Mouse (Mus musculus) spleen, adult 2 months (tissue): Measurements from ENCODE around the gene Il10rb. TPM values are rescaled to one million over a fixed set of nuclear protein-coding genes. Genes with fewer than 3 reads are reported as not detected.

ENCODE experiments used
- DNase-seq, 2 experiments: peaks; one replicate each; pipeline versions ENCODE4 v3.0.0 to v3.0.0-alpha.2; 2012 to 2021; ENCODE audit warnings: low spot score in 2 of 2, low read depth in 1 of 2
- H3K27ac ChIP-seq: fragments of 200-500 bp; 2 replicates; pipeline ENCODE4 v1.5.1; 2012; ENCODE audit warnings: low read length, inconsistent platforms; ENCODE audit not compliant: insufficient read depth
- H3K27me3 ChIP-seq: fragments of 200-500 bp; 2 replicates; pipeline ENCODE4 v1.6.1; 2012; ENCODE audit warnings: mild to moderate bottlenecking, moderate library complexity, low read length, inconsistent platforms; ENCODE audit not compliant: control insufficient read depth, insufficient read depth
- H3K36me3 ChIP-seq: fragments of 200-500 bp; 2 replicates; pipeline ENCODE4 v1.6.1; 2012; ENCODE audit warnings: mild to moderate bottlenecking, low read length, inconsistent platforms; ENCODE audit not compliant: control insufficient read depth, insufficient read depth
- H3K4me1 ChIP-seq: fragments of 200-500 bp; 2 replicates; pipeline ENCODE4 v1.6.1; 2011; ENCODE audit warnings: inconsistent platforms; ENCODE audit not compliant: control insufficient read depth, insufficient read depth, insufficient read length
- H3K4me3 ChIP-seq: fragments of 200-500 bp; 2 replicates; pipeline ENCODE4 v1.5.1; 2011; ENCODE audit warnings: mild to moderate bottlenecking, inconsistent platforms; ENCODE audit not compliant: insufficient read depth, insufficient read length; ENCODE audit errors: extremely low read depth
- CTCF ChIP-seq: fragments of 200-500 bp; IDR thresholded peaks from 2 replicates; pipeline ENCODE4 v1.5.1; 2011; ENCODE audit warnings: mild to moderate bottlenecking, inconsistent platforms; ENCODE audit not compliant: insufficient read depth, insufficient read length, insufficient replicate concordance; ENCODE audit errors: extremely low read depth
- POLR2A ChIP-seq: fragments of 200-500 bp; IDR thresholded peaks from 2 replicates; pipeline ENCODE4 v1.6.1; 2011; ENCODE audit warnings: low read depth, low read length, inconsistent platforms
- WGBS: fragments of 180-500 bp; shearing (Covaris S2); methylation state at CpG from one replicate; pipeline ENCODE4 v1.1.7; 2018; 5-methylcytosine and 5-hydroxymethylcytosine counted together
- polyA plus RNA-seq: library from polyadenylated mRNA; depleted of rRNA; stranded (reverse); fragments of >200 nt; gene quantifications from 2 replicates; pipeline ENCODE4 v1.2.3, GENCODE M21; 2012

Il10rb gene
- polyA plus RNA-seq, 1 experiment = 43.8 TPM

- no peak overlapping the region for H3K4me3 ChIP-seq
- H3K36me3 ChIP-seq = peaks cover 44% of the 10 kb centered on the region
- H3K27ac ChIP-seq = no peak overlapping the region
- peak; percentile 44; the same call in 1 of the 2 replicates for TF ChIP-seq CTCF
- no peak for TF ChIP-seq POLR2A
- DNase-seq = no peak
- H3K27me3 ChIP-seq = no peaks in the 10 kb centered on the region
- H3K4me1 ChIP-seq = no peaks in the 10 kb centered on the region
- 94% methylated on average over 4 of the region's 4 CpGs for WGBS
Measured at GRCm38 (mm10) chr16:91390100-91390499, 15.9 kb upstream of the Il10rb start.

- no peak for DNase-seq
- 94% methylated on average over 5 of the region's 5 CpGs for WGBS
- no peak within 1 kb of the TSS for H3K27ac ChIP-seq
- H3K4me1 ChIP-seq = no peaks in the 10 kb centered on the region
- no peak within 1 kb of the TSS for H3K4me3 ChIP-seq
- H3K27me3 ChIP-seq = no peaks in the 10 kb centered on the region
- TF ChIP-seq CTCF = no peak
- no peak for TF ChIP-seq POLR2A
- H3K36me3 ChIP-seq = peaks cover 43% of the 10 kb centered on the region
Measured at GRCm38 (mm10) chr16:91391421-91391820, 14.5 kb upstream of the Il10rb start, which contains the start of gene Gm21970. TSS of gene Gm21970 (plus strand) at chr16:91391721.

- no peaks in the 10 kb centered on the region for H3K27me3 ChIP-seq
- peaks cover 26% of the 10 kb centered on the region for H3K36me3 ChIP-seq
- 90% methylated on average over 4 of the region's 4 CpGs for WGBS
- no peak for DNase-seq
- TF ChIP-seq POLR2A (no peak), CTCF (no peak)
- H3K4me1 ChIP-seq = peaks cover 4% of the 10 kb centered on the region; the same call in 1 of the 2 replicates
- no peak overlapping the region for H3K4me3 ChIP-seq
- H3K27ac ChIP-seq = no peak overlapping the region
Measured at GRCm38 (mm10) chr16:91394826-91395410, 11.0 kb upstream of the Il10rb start.

GRCm38 (mm10) chr16:91395633-91396392, 10.2 kb upstream of the Il10rb start:
- WGBS = 84% methylated on average over 8 of the region's 8 CpGs
- DNase-seq = no peak
- peaks cover 4% of the 10 kb centered on the region; the same call in 1 of the 2 replicates for H3K4me1 ChIP-seq
- no peaks in the 10 kb centered on the region for H3K27me3 ChIP-seq
- peaks cover 26% of the 10 kb centered on the region for H3K36me3 ChIP-seq
- no peak for TF ChIP-seq POLR2A
- TF ChIP-seq CTCF = no peak
- H3K4me3 ChIP-seq = no peak overlapping the region
- H3K27ac ChIP-seq = no peak overlapping the region

- Histone ChIP-seq H3K27ac (no peak overlapping the region), H3K4me3 (no peak overlapping the region), H3K27me3 (no peaks in the 10 kb centered on the region), H3K4me1 (peaks cover 4% of the 10 kb centered on the region; the same call in 1 of the 2 replicates), H3K36me3 (peaks cover 23% of the 10 kb centered on the region)
- TF ChIP-seq POLR2A (no peak), CTCF (no peak)
- WGBS = 85% methylated on average over 10 of the region's 10 CpGs
- no peak for DNase-seq
Measured at GRCm38 (mm10) chr16:91396844-91397537, 9.0 kb upstream of the Il10rb start.

- peaks cover 4% of the 10 kb centered on the region; the same call in 1 of the 2 replicates for H3K4me1 ChIP-seq
- no peaks in the 10 kb centered on the region for H3K27me3 ChIP-seq
- peaks cover 16% of the 10 kb centered on the region for H3K36me3 ChIP-seq
- no peak overlapping the region for H3K4me3 ChIP-seq
- no peak for TF ChIP-seq POLR2A
- no peak for TF ChIP-seq CTCF
- H3K27ac ChIP-seq = peak overlapping the region; percentile 43; the same call in 1 of the 2 replicates
- WGBS = 81% methylated on average over 12 of the region's 12 CpGs
- DNase-seq = no peak
Measured at GRCm38 (mm10) chr16:91398030-91398429, 7.9 kb upstream of the Il10rb start.
